ENCODE assay signal across 12 mouse cellular contexts in the genomic region with DNA sequence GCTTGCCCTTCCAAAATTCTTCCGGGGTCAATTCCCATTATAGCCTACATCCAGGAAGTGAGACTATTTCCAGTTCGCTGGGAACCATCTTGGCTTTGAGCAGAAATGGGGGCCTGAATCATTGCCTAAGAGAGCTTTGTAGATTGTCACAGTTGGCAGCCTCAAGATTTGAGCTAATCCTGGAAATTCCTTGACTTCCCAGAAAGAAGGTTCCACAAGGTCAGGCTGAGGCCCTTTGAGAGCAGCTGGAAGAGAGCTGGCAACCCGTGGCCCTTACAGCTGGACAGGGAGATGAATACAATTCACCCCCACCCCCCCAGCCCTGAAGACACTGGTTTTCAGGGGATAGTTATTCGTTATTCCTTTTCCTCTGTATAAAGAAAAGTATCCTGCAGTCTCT.
A peak's percentile ranks its signal among the peaks of the same experiment; 100 is the strongest.
DNase-seq lines count a peak whose midpoint lies in the region; ATAC-seq and TF ChIP-seq lines count a peak whose summit lies in the region.
"Had no signal": no experiment of that assay in that cellular context is flagged by ENCODE, and none has a peak within 500 bp of the region (broad histone marks: within the 10 kb centered on the region; RNA-seq: fewer than 3 reads in every experiment).

No protein-coding gene starts in this region.

- ATAC-seq in midbrain, postnatal 0 days (ENCODE audit: low FRiP score), result no peak
- ATAC-seq in hindbrain, embryonic 13.5 days (ENCODE audit: low FRiP score), result no peak
- no peak for ATAC-seq in stomach, postnatal 0 days (ENCODE audit: low FRiP score, low TSS enrichment)

- no peak for TF ChIP-seq CTCF in midbrain, postnatal 0 days (IDR thresholded peaks at IDR 0.05)
- no peak for TF ChIP-seq CTCF in stomach, postnatal 0 days (IDR thresholded peaks at IDR 0.05; ENCODE audit: low read depth)

- H3K4me1 ChIP-seq in midbrain, embryonic 10.5 days, result peaks cover 97% of the 10 kb centered on the region
- H3K4me1 ChIP-seq in midbrain, postnatal 0 days (ENCODE audit: insufficient read depth, low read length), result peaks cover 15% of the 10 kb centered on the region; the same call in 1 of the 2 replicates
- peaks cover 51% of the 10 kb centered on the region for H3K4me1 ChIP-seq in hindbrain, embryonic 13.5 days (replicated peaks)
- peaks cover 14% of the 10 kb centered on the region for H3K4me1 ChIP-seq in stomach, postnatal 0 days (replicated peaks; ENCODE audit: control insufficient read depth, insufficient read depth)

- peak overlapping the region; percentile 88 for H3K27ac ChIP-seq in midbrain, embryonic 10.5 days (replicated peaks)
- no peak overlapping the region for H3K27ac ChIP-seq in midbrain, postnatal 0 days (ENCODE audit: low read depth, low read length)
- 0 out of 2 replicates have a peak overlapping the region, but pooled peaks have one; percentile 23 for H3K27ac ChIP-seq in hindbrain, embryonic 13.5 days
- H3K27ac ChIP-seq in stomach, postnatal 0 days (replicated peaks), result peak overlapping the region; percentile 37
- H3K27ac ChIP-seq: liver, embryonic 15.5 days had no signal

- intact Hi-C loops in heart, postnatal 36 days (cut with DNase I), result no loop called here

- peak; percentile 66 to 76 for DNase-seq in heart, adult 9 months (ENCODE audit: low spot score in 2 of 2)
- DNase-seq in heart, postnatal 36 days, result no peak
- peak; percentile 34 for DNase-seq in midbrain, embryonic 10.5 days (ENCODE audit: low spot score)
- no peak for DNase-seq in midbrain, postnatal 0 days (ENCODE audit: low spot score)
- no peak for DNase-seq in stomach, postnatal 0 days (ENCODE audit: low spot score)
- DNase-seq in adrenal gland, adult 8-10 months, result no peak
- DNase-seq: cerebellum, postnatal 36 days; kidney, postnatal 4 days had no signal

- H3K36me3 ChIP-seq in midbrain, embryonic 10.5 days, result no peaks in the 10 kb centered on the region
- no peaks in the 10 kb centered on the region for H3K36me3 ChIP-seq in midbrain, postnatal 0 days (ENCODE audit: insufficient read depth, low read length)
- H3K36me3 ChIP-seq in hindbrain, embryonic 13.5 days, result no peaks in the 10 kb centered on the region
- no peaks in the 10 kb centered on the region for H3K36me3 ChIP-seq in stomach, postnatal 0 days (ENCODE audit: control insufficient read depth, insufficient read depth, low read length)
- H3K36me3 ChIP-seq: liver, embryonic 15.5 days had no signal

- peaks cover 23% of the 10 kb centered on the region; the same call in 1 of the 2 replicates for H3K27me3 ChIP-seq in midbrain, embryonic 10.5 days (ENCODE audit: low read depth, poor library complexity, severe bottlenecking)
- no peaks in the 10 kb centered on the region for H3K27me3 ChIP-seq in midbrain, postnatal 0 days (ENCODE audit: insufficient read depth, low read length)
- no peaks in the 10 kb centered on the region for H3K27me3 ChIP-seq in hindbrain, embryonic 13.5 days
- no peaks in the 10 kb centered on the region for H3K27me3 ChIP-seq in stomach, postnatal 0 days (ENCODE audit: control insufficient read depth, insufficient read depth, low read length)
- H3K27me3 ChIP-seq: CH12.LX; liver, embryonic 15.5 days had no signal

- no peak overlapping the region for H3K4me2 ChIP-seq in midbrain, postnatal 0 days (ENCODE audit: low read depth, low read length, poor library complexity, severe bottlenecking)
- no peak overlapping the region for H3K4me2 ChIP-seq in hindbrain, embryonic 13.5 days
- H3K4me2 ChIP-seq in stomach, postnatal 0 days (replicated peaks; ENCODE audit: low read depth), result no peak overlapping the region
- H3K4me2 ChIP-seq: liver, embryonic 15.5 days had no signal

- no peak for TF ChIP-seq EP300 in stomach, postnatal 0 days (optimal IDR thresholded peaks at IDR 0.05)

- H3K4me3 ChIP-seq in midbrain, embryonic 10.5 days, result 0 out of 2 replicates have a peak overlapping the region, but pooled peaks have one; percentile 0
- H3K4me3 ChIP-seq in midbrain, postnatal 0 days (ENCODE audit: low read depth, low read length), result no peak overlapping the region
- no peak overlapping the region for H3K4me3 ChIP-seq in hindbrain, embryonic 13.5 days
- H3K4me3 ChIP-seq in stomach, postnatal 0 days (ENCODE audit: low read depth, low read length), result no peak overlapping the region
- H3K4me3 ChIP-seq: erythroblast, embryonic 14.5 days; liver, embryonic 15.5 days had no signal

- no peaks in the 10 kb centered on the region for H3K9me3 ChIP-seq in midbrain, embryonic 10.5 days (replicated peaks)
- no peaks in the 10 kb centered on the region for H3K9me3 ChIP-seq in midbrain, postnatal 0 days (ENCODE audit: low read length)
- no peaks in the 10 kb centered on the region for H3K9me3 ChIP-seq in hindbrain, embryonic 13.5 days
- no peaks in the 10 kb centered on the region for H3K9me3 ChIP-seq in stomach, postnatal 0 days (ENCODE audit: control insufficient read depth, low read length)
- H3K9me3 ChIP-seq: liver, embryonic 15.5 days had no signal

- no peak overlapping the region for H3K9ac ChIP-seq in midbrain, postnatal 0 days (replicated peaks; ENCODE audit: low read length, poor library complexity, severe bottlenecking)
- no peak overlapping the region for H3K9ac ChIP-seq in hindbrain, embryonic 13.5 days
- H3K9ac ChIP-seq in stomach, postnatal 0 days (ENCODE audit: low read length), result no peak overlapping the region
- H3K9ac ChIP-seq: liver, embryonic 15.5 days had no signal

- 38% methylated on average over 4 of the region's 4 CpGs for WGBS in midbrain, embryonic 10.5 days
- 36% methylated on average over 4 of the region's 4 CpGs for WGBS in midbrain, postnatal 0 days
- WGBS in hindbrain, embryonic 13.5 days, result 39% methylated on average over 4 of the region's 4 CpGs
- WGBS in stomach, postnatal 0 days, result 36% methylated on average over 4 of the region's 4 CpGs

Comparison
In these comparisons a context has a peak if more than half of its experiments do, and no peak if none do; other contexts are left out.
1. DNase-seq: peak in heart, adult 9 months (2 of 2) and midbrain, embryonic 10.5 days (single experiment); none in heart, postnatal 36 days (0 of 2), midbrain, postnatal 0 days (single experiment), stomach, postnatal 0 days (single experiment) and adrenal gland, adult 8-10 months (single experiment).